Mouse (Mus musculus): ENCODE measurements around the gene She. TPM values are rescaled to one million over a fixed set of nuclear protein-coding genes. Genes with fewer than 3 reads are reported as not detected.

She gene
- polyA plus RNA-seq, 1 experiment from 2014 or later = 2.8 TPM

- H3K4me3 ChIP-seq (replicated peaks; ENCODE audit: low read length) = no peak overlapping the region
- no peak overlapping the region for H3K27ac ChIP-seq
- DNase-seq (ENCODE audit: low spot score) (no peak), ATAC-seq (ENCODE audit: low FRiP score) (no peak)
- WGBS = 73% methylated on average over 6 of the region's 6 CpGs
- no peak overlapping the region for H3K9ac ChIP-seq
- H3K36me3 ChIP-seq (replicated peaks; ENCODE audit: control insufficient read depth, insufficient read depth) = no peaks in the 10 kb centered on the region
- no peaks in the 10 kb centered on the region for H3K4me1 ChIP-seq (replicated peaks; ENCODE audit: control insufficient read depth, insufficient read depth, low read length)
- no peak overlapping the region for H3K4me2 ChIP-seq (replicated peaks)
- H3K27me3 ChIP-seq (ENCODE audit: control insufficient read depth, insufficient read depth, low read length) = no peaks in the 10 kb centered on the region
- H3K9me3 ChIP-seq (ENCODE audit: control insufficient read depth, low read length) = no peaks in the 10 kb centered on the region
Observed at GRCm38 (mm10) chr3:89872684-89873083, 41.5 kb downstream of the She start.

- ATAC-seq (ENCODE audit: low FRiP score) = no peak
- no peaks in the 10 kb centered on the region for H3K27me3 ChIP-seq (ENCODE audit: control insufficient read depth, insufficient read depth, low read length)
- H3K36me3 ChIP-seq (replicated peaks; ENCODE audit: control insufficient read depth, insufficient read depth) = no peaks in the 10 kb centered on the region
- 91% methylated on average over 5 of the region's 5 CpGs for WGBS
- H3K4me2 ChIP-seq (replicated peaks) = no peak overlapping the region
- no peaks in the 10 kb centered on the region for H3K9me3 ChIP-seq (ENCODE audit: control insufficient read depth, low read length)
- no peak for DNase-seq (ENCODE audit: low spot score)
- H3K27ac ChIP-seq = no peak overlapping the region
- no peaks in the 10 kb centered on the region for H3K4me1 ChIP-seq (replicated peaks; ENCODE audit: control insufficient read depth, insufficient read depth, low read length)
- H3K9ac ChIP-seq = no peak overlapping the region
- no peak overlapping the region for H3K4me3 ChIP-seq (replicated peaks; ENCODE audit: low read length)
Observed at GRCm38 (mm10) chr3:89874076-89874475, 42.9 kb downstream of the She start.

GRCm38 (mm10) chr3:89875021-89875420 lies 43.9 kb downstream of the She start:
- H3K9me3 ChIP-seq (ENCODE audit: control insufficient read depth, low read length) = no peaks in the 10 kb centered on the region
- H3K4me2 ChIP-seq (replicated peaks) = no peak overlapping the region
- no peak overlapping the region for H3K4me3 ChIP-seq (replicated peaks; ENCODE audit: low read length)
- no peak overlapping the region for H3K9ac ChIP-seq
- no peaks in the 10 kb centered on the region for H3K27me3 ChIP-seq (ENCODE audit: control insufficient read depth, insufficient read depth, low read length)
- H3K27ac ChIP-seq = no peak overlapping the region
- WGBS = 84% methylated on average over 9 of the region's 9 CpGs
- no peaks in the 10 kb centered on the region for H3K4me1 ChIP-seq (replicated peaks; ENCODE audit: control insufficient read depth, insufficient read depth, low read length)
- no peak for ATAC-seq (ENCODE audit: low FRiP score)
- H3K36me3 ChIP-seq (replicated peaks; ENCODE audit: control insufficient read depth, insufficient read depth) = no peaks in the 10 kb centered on the region
- DNase-seq (ENCODE audit: low spot score) = no peak

- no peaks in the 10 kb centered on the region for H3K36me3 ChIP-seq (replicated peaks; ENCODE audit: control insufficient read depth, insufficient read depth)
- no peaks in the 10 kb centered on the region for H3K9me3 ChIP-seq (ENCODE audit: control insufficient read depth, low read length)
- WGBS = 87% methylated on average over 8 of the region's 8 CpGs
- no peak overlapping the region for H3K9ac ChIP-seq
- H3K27ac ChIP-seq = no peak overlapping the region
- H3K4me2 ChIP-seq (replicated peaks) = no peak overlapping the region
- no peak overlapping the region for H3K4me3 ChIP-seq (replicated peaks; ENCODE audit: low read length)
- no peak for DNase-seq (ENCODE audit: low spot score)
- H3K4me1 ChIP-seq (replicated peaks; ENCODE audit: control insufficient read depth, insufficient read depth, low read length) = no peaks in the 10 kb centered on the region
- ATAC-seq (ENCODE audit: low FRiP score) = no peak
- no peaks in the 10 kb centered on the region for H3K27me3 ChIP-seq (ENCODE audit: control insufficient read depth, insufficient read depth, low read length)
Observed at GRCm38 (mm10) chr3:89875781-89876180, 44.6 kb downstream of the She start.

- whole genome bisulfite sequencing = 78% methylated on average over 4 of the region's 4 CpGs
- H3K4me1 ChIP-seq (replicated peaks; ENCODE audit: control insufficient read depth, insufficient read depth, low read length) = no peaks in the 10 kb centered on the region
- no peaks in the 10 kb centered on the region for H3K27me3 ChIP-seq (ENCODE audit: control insufficient read depth, insufficient read depth, low read length)
- H3K9ac ChIP-seq = no peak overlapping the region
- no peak overlapping the region for H3K4me3 ChIP-seq (replicated peaks; ENCODE audit: low read length)
- no peak for ATAC-seq (ENCODE audit: low FRiP score)
- H3K27ac ChIP-seq = no peak overlapping the region
- no peak overlapping the region for H3K4me2 ChIP-seq (replicated peaks)
- no peaks in the 10 kb centered on the region for H3K36me3 ChIP-seq (replicated peaks; ENCODE audit: control insufficient read depth, insufficient read depth)
- H3K9me3 ChIP-seq (ENCODE audit: control insufficient read depth, low read length) = no peaks in the 10 kb centered on the region
- no peak for DNase-seq (ENCODE audit: low spot score)
Observed at GRCm38 (mm10) chr3:89876469-89876868, 45.3 kb downstream of the She start.

- DNase-seq (ENCODE audit: low spot score) = no peak
- 85% methylated on average over 8 of the region's 8 CpGs for WGBS
Observed at GRCm38 (mm10) chr3:89877129-89877528, 46.0 kb downstream of the She start.

GRCm38 (mm10) chr3:89878456-89878855 lies 47.3 kb downstream of the She start:
- DNase-seq (ENCODE audit: low spot score) = no peak

More at GRCm38 (mm10) chr3:89877129-89877528, 46.0 kb downstream of the She start:
- Histone ChIP-seq H3K4me2 (replicated peaks) (no peak overlapping the region), H3K4me3 (replicated peaks; ENCODE audit: low read length) (no peak overlapping the region), H3K27ac (no peak overlapping the region), H3K36me3 (replicated peaks; ENCODE audit: control insufficient read depth, insufficient read depth) (no peaks in the 10 kb centered on the region), H3K9ac (no peak overlapping the region), H3K4me1 (replicated peaks; ENCODE audit: control insufficient read depth, insufficient read depth, low read length) (no peaks in the 10 kb centered on the region), H3K9me3 (ENCODE audit: control insufficient read depth, low read length) (no peaks in the 10 kb centered on the region), H3K27me3 (ENCODE audit: control insufficient read depth, insufficient read depth, low read length) (no peaks in the 10 kb centered on the region)
- ATAC-seq (ENCODE audit: low FRiP score) = no peak

DNA sequence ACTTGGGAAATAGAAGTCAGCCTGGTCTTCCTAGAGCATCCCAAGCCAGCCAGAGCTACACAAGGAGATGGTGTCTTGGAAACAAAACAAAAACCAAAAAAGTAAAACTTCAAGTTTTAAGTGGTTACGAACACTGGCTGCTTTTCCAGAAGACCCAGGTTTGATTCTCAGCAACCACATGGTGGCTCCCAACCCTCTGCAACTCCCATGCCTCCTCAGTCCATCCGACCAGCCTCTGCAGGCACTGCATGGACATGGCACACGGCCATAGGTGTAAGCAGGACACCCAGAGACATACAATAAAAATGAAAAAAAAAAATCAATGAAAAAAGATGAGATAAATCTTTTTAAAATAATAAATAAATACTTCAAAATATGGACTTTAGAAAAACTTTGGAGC lies 48.2 kb downstream of the She start:
- no peak overlapping the region for H3K27ac ChIP-seq
- WGBS = 68% methylated on average over 3 of the region's 3 CpGs
- H3K4me1 ChIP-seq (replicated peaks; ENCODE audit: control insufficient read depth, insufficient read depth, low read length) = no peaks in the 10 kb centered on the region
- no peaks in the 10 kb centered on the region for H3K27me3 ChIP-seq (ENCODE audit: control insufficient read depth, insufficient read depth, low read length)
- ATAC-seq (ENCODE audit: low FRiP score) (no peak), DNase-seq (ENCODE audit: low spot score) (no peak)
- H3K36me3 ChIP-seq (replicated peaks; ENCODE audit: control insufficient read depth, insufficient read depth) = no peaks in the 10 kb centered on the region
- no peak overlapping the region for H3K4me3 ChIP-seq (replicated peaks; ENCODE audit: low read length)
- H3K9ac ChIP-seq = no peak overlapping the region
- H3K9me3 ChIP-seq (ENCODE audit: control insufficient read depth, low read length) = no peaks in the 10 kb centered on the region
- no peak overlapping the region for H3K4me2 ChIP-seq (replicated peaks)

More at GRCm38 (mm10) chr3:89878456-89878855, 47.3 kb downstream of the She start:
- H3K27me3 ChIP-seq (ENCODE audit: control insufficient read depth, insufficient read depth, low read length) = no peaks in the 10 kb centered on the region
- H3K27ac ChIP-seq = no peak overlapping the region
- WGBS = 29% methylated on average over 3 of the region's 3 CpGs
- H3K36me3 ChIP-seq (replicated peaks; ENCODE audit: control insufficient read depth, insufficient read depth) = no peaks in the 10 kb centered on the region
- H3K9me3 ChIP-seq (ENCODE audit: control insufficient read depth, low read length) = no peaks in the 10 kb centered on the region
- ATAC-seq (ENCODE audit: low FRiP score) = no peak
- no peaks in the 10 kb centered on the region for H3K4me1 ChIP-seq (replicated peaks; ENCODE audit: control insufficient read depth, insufficient read depth, low read length)
- H3K4me3 ChIP-seq (replicated peaks; ENCODE audit: low read length) = no peak overlapping the region
- H3K4me2 ChIP-seq (replicated peaks) = no peak overlapping the region
- no peak overlapping the region for H3K9ac ChIP-seq

GRCm38 (mm10) chr3:89880036-89880851 lies 49.1 kb downstream of the She start:
- H3K4me1 ChIP-seq (replicated peaks; ENCODE audit: control insufficient read depth, insufficient read depth, low read length) = no peaks in the 10 kb centered on the region
- no peak overlapping the region for H3K4me3 ChIP-seq (replicated peaks; ENCODE audit: low read length)
- 82% methylated on average over 5 of the region's 5 CpGs for WGBS
- no peak for DNase-seq (ENCODE audit: low spot score)
- no peak overlapping the region for H3K9ac ChIP-seq
- no peaks in the 10 kb centered on the region for H3K9me3 ChIP-seq (ENCODE audit: control insufficient read depth, low read length)
- no peak overlapping the region for H3K4me2 ChIP-seq (replicated peaks)
- no peak for ATAC-seq (ENCODE audit: low FRiP score)
- H3K27ac ChIP-seq = no peak overlapping the region
- H3K27me3 ChIP-seq (ENCODE audit: control insufficient read depth, insufficient read depth, low read length) = no peaks in the 10 kb centered on the region
- H3K36me3 ChIP-seq (replicated peaks; ENCODE audit: control insufficient read depth, insufficient read depth) = no peaks in the 10 kb centered on the region
